Mouse (Mus musculus) right cerebral cortex, adult 18-20 months (tissue): ENCODE data around the gene Morn3.

ENCODE experiments used
- DNase-seq: peaks from one replicate; pipeline ENCODE4 v3.0.0; 2022; ENCODE audit warnings: mixed read lengths

Morn3 gene

GRCm38 (mm10) chr5:123021438-123021837 is 25.4 kb downstream of the Morn3 start:
- DNase-seq, result no peak

- no peak for DNase-seq
Measured at GRCm38 (mm10) chr5:123020426-123020825, 26.4 kb downstream of the Morn3 start.

GRCm38 (mm10) chr5:123019336-123020016 is 27.3 kb downstream of the Morn3 start:
- no peak for DNase-seq

- DNase-seq, result no peak
Measured at GRCm38 (mm10) chr5:123017504-123017903, 29.3 kb downstream of the Morn3 start.

- DNase-seq, result no peak
Measured at GRCm38 (mm10) chr5:123015915-123016314, 30.9 kb downstream of the Morn3 start.

GRCm38 (mm10) chr5:123014753-123015701 is 31.8 kb downstream of the Morn3 start, which contains the start of gene Orai1:
Orai1 (plus strand) TSS chr5:123015074.
- peak; percentile 97 for DNase-seq

- DNase-seq, result peak; percentile 77
Measured at GRCm38 (mm10) chr5:123013599-123014315, 33.1 kb downstream of the Morn3 start.

- no peak for DNase-seq
Measured at GRCm38 (mm10) chr5:123011705-123012104, 35.1 kb downstream of the Morn3 start.

GRCm38 (mm10) chr5:123010806-123011205 is 36.0 kb downstream of the Morn3 start:
- no peak for DNase-seq

GRCm38 (mm10) chr5:123009873-123010272 is 36.9 kb downstream of the Morn3 start:
- peak; percentile 44 for DNase-seq

- DNase-seq, result peak; percentile 50
Measured at GRCm38 (mm10) chr5:123008877-123009493, 37.8 kb downstream of the Morn3 start.

GRCm38 (mm10) chr5:123005716-123006592 is 40.9 kb downstream of the Morn3 start:
- DNase-seq, result no peak

- no peak for DNase-seq
Measured at GRCm38 (mm10) chr5:123000901-123001300, 45.9 kb downstream of the Morn3 start.

- peak; percentile 80 for DNase-seq
Measured at GRCm38 (mm10) chr5:122997205-122998204, 49.3 kb downstream of the Morn3 start.

GRCm38 (mm10) chr5:122994910-122995309 is 51.9 kb downstream of the Morn3 start:
- DNase-seq, result no peak

GRCm38 (mm10) chr5:122994303-122994846 is 52.4 kb downstream of the Morn3 start:
- DNase-seq, result peak; percentile 63

- DNase-seq, result no peak
Measured at GRCm38 (mm10) chr5:122993811-122994210, 53.0 kb downstream of the Morn3 start.

GRCm38 (mm10) chr5:122991350-122992004 is 55.3 kb downstream of the Morn3 start:
- no peak for DNase-seq

- DNase-seq, result no peak
Measured at GRCm38 (mm10) chr5:122990411-122991160, 56.2 kb downstream of the Morn3 start.
